Mouse (Mus musculus) layer of hippocampus, postnatal 36 days (tissue): ENCODE results near the gene Tvp23b. TPM values are rescaled to one million over a fixed set of nuclear protein-coding genes. Genes with fewer than 3 reads are reported as not detected.

ENCODE experiments used
- DNase-seq, 2 experiments: peaks; one replicate each; pipeline ENCODE4 v3.0.0; 2022
- total RNA-seq, 2 experiments: library from RNA; stranded (reverse); gene quantifications; 2 replicates each; pipeline ENCODE4 v1.2.3; 2021

The Tvp23b gene
- total RNA-seq, 2 experiments from 2014 or later: 30.5 to 35.9 TPM

- peak; percentile 34 to 57 for DNase-seq
Observed at GRCm38 (mm10) chr11:62901699-62902323, 22.6 kb downstream of the Tvp23b start.

DNA sequence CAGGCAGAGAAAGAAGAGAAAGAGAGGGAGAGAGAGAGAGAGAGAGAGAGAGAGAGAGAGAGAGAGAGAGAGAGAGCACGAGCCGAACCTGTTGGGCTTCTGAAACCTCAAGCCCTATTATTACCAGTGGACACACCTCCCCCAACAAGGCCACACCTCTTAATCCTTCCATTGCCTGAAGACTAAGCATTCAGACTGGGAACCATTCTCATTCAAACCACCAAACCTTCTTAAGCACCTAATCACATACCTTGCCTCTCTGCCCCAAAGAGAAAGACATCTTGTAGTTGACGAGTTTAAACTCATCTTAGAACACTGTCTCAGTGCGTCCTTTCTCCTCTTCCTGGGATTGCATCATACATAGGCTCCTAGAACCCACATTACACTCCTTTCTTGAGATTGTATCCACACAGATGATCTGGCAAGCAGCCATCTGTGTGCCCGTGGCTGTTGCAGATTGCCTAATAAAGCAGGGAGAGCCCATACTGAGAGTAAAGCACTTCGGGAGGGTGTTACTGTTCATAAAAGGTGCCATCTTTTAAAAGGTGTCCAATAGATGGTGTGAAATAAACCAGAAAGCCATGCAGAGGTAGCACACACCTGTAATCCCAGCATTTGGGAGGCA, 24.7 kb downstream of the Tvp23b start:
- DNase-seq: no peak

GRCm38 (mm10) chr11:62909720-62910306, 30.6 kb downstream of the Tvp23b start:
- DNase-seq: no peak

DNA sequence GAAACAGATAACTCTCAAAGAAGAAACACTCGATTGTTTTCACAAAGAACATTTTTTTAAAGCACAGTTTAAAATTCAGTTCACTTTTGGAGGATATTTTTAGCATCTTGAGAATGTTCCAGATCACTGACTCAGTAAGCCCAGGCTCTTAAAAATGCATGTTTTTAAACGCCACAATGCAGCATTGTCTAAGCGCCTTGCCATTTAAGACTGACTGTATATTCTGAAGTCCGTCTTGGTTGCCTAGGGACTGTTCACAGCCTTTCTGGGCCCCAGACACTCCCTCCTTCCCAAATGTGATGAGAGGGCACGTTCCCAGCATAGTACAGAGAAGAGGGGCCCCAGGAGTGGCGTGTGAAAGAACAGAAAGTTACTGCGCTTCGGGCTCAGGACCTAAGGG, 32.1 kb downstream of the Tvp23b start:
- DNase-seq: no peak

DNA sequence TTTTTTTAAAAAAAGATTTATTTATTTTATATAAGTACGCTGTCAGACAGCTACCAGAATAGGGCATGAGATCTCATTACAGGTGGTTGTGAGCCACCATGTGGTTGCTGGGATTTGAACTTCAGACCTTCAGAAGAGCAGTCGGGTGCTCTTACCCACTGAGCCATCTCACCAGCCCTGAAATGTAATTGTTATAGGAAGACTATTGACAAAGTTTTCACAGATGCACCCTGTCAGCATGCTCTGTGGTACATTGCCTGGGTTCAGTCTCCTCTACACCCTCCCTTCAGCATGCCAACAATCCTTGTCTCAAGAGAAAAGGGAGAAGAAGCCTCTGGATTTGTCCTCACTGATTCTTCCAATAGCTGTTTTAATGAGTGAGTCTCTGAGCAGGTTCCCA, 33.9 kb downstream of the Tvp23b start:
- DNase-seq: no peak

DNA sequence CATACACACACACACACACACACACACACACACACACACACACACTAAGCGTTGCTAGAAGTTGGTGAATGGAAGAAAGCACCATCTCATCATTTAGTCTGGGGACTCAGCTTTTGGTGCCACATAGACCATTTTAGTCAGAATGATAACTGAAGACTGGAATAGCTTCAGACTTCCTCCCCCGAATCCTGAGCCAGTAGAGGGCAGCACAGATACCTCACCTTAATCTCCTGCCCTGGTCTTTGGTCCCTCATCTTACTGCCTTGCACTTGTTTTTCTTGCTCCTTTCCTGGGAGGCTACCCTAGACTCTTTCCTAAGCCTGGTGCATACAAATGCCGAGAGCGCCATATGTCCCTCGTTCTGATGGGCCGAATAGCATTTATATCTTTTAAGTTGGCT, 35.3 kb downstream of the Tvp23b start:
- DNase-seq: no peak

GRCm38 (mm10) chr11:62915486-62915885, 36.2 kb downstream of the Tvp23b start:
- no peak for DNase-seq

- DNase-seq: no peak
Observed at GRCm38 (mm10) chr11:62916765-62917164, 37.5 kb downstream of the Tvp23b start.

DNA sequence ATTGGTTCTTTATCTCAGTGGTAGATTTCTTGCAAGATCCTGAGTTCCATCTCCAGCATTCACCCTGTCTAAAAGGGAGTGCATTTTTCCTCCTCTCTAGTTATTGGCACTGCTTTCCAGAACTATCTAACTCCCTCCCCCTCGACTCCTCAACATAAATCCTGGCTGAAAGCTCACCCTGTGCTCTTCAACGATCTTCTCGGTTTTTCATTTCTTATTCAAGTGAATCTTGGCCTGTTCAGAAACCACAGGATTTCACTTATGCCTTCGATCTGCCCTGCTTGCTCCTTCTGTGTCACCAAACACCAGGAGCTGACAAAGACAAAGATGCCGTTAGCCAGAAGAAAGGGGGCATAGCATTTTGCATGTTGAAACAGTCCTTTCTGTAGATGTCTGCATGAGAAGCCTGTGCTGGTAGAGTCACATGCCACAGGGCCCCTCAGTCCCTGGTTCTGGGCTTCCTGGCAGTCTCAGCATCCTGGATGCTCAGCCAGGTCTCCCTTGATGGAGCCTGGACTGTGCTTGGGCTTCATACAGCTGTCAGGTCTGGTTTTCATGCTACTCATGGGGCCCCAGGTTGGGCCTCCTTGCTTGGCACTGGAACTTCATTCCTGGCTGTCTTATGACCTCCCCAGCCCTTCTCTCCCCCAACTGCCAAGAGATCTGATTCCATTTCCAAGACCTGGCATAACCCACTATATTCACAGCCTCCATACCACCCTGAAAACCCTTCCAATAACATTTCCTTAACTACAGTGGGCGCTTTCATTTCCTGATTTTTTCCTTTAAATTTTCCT, 40.9 kb downstream of the Tvp23b start:
- no peak for DNase-seq

- no peak for DNase-seq
Observed at GRCm38 (mm10) chr11:62920743-62921050, 41.4 kb downstream of the Tvp23b start.

DNA sequence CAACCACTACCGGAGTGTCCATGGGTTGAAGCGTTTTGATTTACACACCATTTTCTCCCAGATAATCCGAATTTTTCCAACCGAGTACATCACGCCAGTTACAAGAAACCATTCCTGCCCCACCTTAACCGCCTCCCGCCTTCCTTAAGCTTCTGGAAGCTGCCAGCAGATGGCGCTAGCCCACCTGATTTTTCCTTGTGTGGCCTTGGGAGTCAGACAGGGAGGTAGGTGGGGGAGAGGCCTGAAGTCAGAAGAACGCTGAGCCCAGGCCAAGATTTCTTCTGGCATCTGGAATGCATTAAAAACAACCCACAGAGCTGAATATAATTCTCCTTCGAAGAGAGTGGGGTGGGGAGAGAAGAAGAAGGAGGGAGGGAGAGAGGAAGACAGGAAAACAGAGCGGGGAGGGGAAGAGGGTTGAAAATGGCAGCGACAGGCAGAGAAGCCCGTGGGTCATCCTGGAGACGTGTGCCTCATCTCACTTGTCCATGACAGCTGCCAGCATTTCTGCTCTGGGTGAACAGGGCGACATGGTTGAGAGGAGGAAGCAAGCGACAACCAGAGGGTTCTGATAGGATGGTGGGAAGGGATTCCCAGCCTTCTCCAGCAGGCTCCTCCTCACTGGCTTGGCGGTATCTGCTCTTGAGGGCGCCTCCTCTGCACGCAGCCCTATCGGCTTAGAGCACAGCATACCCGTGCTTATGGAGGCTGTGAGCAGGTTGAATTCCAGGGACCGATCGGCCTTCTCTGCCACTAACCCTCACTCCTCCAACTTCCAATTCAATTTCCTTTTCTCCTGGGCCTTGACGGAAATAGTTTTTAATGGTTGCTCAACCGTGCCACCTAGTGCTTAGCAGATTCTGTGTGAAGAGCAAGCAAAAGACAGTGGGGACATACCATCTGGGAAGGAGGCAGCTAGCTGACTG, 42.1 kb downstream of the Tvp23b start:
- DNase-seq: peak; percentile 89 to 90

- DNase-seq: no peak
Observed at GRCm38 (mm10) chr11:62924091-62924761, 45.0 kb downstream of the Tvp23b start.

GRCm38 (mm10) chr11:62929799-62930198, 50.5 kb downstream of the Tvp23b start:
- DNase-seq: no peak

- no peak for DNase-seq
Observed at GRCm38 (mm10) chr11:62930574-62930973, 51.3 kb downstream of the Tvp23b start.

DNA sequence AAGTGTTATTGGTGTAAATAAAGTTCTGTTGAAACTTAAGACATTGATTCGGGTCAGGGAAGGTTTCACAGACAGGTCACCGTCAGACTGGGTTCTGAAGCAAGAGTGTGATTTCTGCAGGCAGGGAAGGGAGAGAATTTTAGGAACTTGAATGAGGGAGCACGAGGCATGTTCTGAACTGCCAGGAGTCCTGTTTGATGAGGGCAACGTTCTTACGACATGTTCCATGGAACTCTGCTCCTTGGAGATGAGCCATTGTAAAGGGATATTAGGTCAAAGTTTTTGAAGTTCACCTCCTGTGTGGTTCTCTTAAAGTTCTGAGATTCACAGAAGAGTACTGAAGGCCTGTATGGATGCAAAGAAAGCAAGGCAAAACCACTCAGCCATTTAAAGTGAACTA, 51.9 kb downstream of the Tvp23b start:
- no peak for DNase-seq

DNA sequence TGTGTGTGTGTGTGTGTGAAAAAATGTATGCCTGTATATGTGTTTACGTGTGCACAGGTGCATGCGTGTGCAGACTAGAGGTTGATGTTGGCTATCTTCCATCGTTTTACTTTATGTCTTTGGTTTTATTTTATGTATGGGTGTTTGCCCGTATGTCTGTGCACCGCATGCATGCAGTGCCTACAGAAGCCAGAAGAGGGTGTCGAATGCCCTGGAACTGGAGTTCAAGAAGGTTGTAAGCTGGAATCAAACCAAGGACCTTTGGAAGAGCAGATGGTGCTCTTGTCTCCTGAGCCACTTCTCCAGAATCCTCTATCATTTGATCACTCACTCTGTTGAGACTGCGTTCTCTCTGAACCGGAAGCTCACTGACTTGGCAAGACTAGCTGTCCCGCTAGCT, 53.8 kb downstream of the Tvp23b start:
- no peak for DNase-seq

DNA sequence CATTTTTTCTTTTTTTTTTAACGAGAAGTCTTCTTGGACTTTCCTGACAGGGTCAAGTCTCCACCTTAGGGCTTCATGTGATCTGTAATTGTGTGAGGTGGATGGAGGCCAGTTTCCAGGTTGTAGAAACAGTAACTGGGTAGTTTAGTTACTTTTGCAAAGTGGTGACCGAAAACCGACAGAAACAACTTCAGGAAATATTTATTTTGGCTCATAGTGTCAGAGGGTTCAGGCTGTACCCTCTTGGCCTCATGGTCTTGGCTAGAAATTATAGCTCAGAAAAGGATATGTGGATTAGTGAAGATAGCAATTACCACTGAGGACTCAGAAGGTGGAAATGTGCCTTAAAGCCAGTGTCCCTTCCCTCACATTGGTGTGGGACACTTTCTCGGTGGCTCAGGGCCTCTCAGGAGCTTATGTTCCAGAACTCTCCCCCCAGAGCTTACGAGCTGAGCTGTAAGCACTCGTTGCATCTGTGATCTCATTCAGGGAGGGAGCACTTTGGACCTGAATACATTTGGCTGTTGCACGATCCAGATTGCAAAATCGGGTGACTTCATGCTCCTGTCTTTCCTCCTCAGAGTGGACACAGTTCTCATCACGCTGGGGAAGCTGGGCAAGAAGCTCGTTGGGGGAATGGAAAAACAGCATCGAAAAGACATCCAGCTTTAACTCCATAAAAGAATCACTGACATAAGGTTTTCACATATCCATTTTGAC, 55.7 kb downstream of the Tvp23b start:
- DNase-seq: no peak

DNA sequence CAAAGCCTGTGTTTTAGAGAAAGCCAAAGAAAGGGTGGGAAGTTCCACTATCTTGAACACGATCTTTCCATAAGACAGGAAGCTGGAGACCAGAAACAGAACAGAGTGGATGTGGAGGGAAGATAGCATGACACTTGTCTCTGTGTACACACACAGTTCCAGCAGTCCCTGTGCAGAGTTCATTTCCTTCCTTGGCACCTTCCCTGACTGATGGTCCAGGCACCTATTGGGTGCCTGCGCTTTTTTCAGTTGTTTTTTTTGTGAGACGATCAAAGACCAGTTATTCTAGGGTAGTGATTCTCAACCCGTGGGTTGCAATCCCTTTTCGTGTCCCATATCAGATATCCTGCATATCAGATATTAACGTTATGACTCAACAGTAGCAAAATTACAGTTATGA, 58.7 kb downstream of the Tvp23b start:
- no peak for DNase-seq

GRCm38 (mm10) chr11:62938921-62939320, 59.7 kb downstream of the Tvp23b start:
- no peak for DNase-seq

GRCm38 (mm10) chr11:62940176-62940575, 60.9 kb downstream of the Tvp23b start:
- no peak for DNase-seq

- no peak for DNase-seq
Observed at GRCm38 (mm10) chr11:62943538-62943937, 64.3 kb downstream of the Tvp23b start.
